Mouse (Mus musculus) c-Kit-positive CD71-negative TER-119-negative erythroid progenitor cells, embryonic 14.5 days (primary cell): Measurements from ENCODE around the gene Pld5.

Experiments used
- DNase-seq: peaks from one replicate; pipeline ENCODE4 v3.0.0-alpha.2; 2013; ENCODE audit warnings: low read depth

Pld5 gene

GRCm38 (mm10) chr1:175946718-175947315, 328.3 kb downstream of the Pld5 start:
- DNase-seq: no peak

GRCm38 (mm10) chr1:175943168-175943567, 331.9 kb downstream of the Pld5 start:
- DNase-seq: no peak

GRCm38 (mm10) chr1:175938731-175939130, 336.4 kb downstream of the Pld5 start:
- DNase-seq: no peak

- peak; percentile 56 for DNase-seq
Observed at GRCm38 (mm10) chr1:175936282-175936737, 338.8 kb downstream of the Pld5 start.

GRCm38 (mm10) chr1:175931391-175931790, 343.7 kb downstream of the Pld5 start:
- DNase-seq: no peak

- DNase-seq: peak; percentile 53
Observed at GRCm38 (mm10) chr1:175923848-175924787, 351.0 kb downstream of the Pld5 start.

- DNase-seq: no peak
Observed at GRCm38 (mm10) chr1:175921091-175921490, 354.0 kb downstream of the Pld5 start.

GRCm38 (mm10) chr1:175920029-175920428, 355.1 kb downstream of the Pld5 start, which contains the start of gene Gm38100:
Gene Gm38100, plus strand, starts transcription at chr1:175920329.
- no peak for DNase-seq

- no peak for DNase-seq
Observed at GRCm38 (mm10) chr1:175913728-175914303, 361.3 kb downstream of the Pld5 start.
